Mouse (Mus musculus) cerebral cortex, adult 2 months (tissue): ENCODE data around the gene Ppara.

Source experiments
- WGBS: fragments of 180-500 bp; shearing (Covaris S2); methylation state at CpG from one replicate; pipeline ENCODE4 v1.1.7; 2018; 5-methylcytosine and 5-hydroxymethylcytosine counted together

Gene Ppara

GRCm38 (mm10) chr15:85734571-85735033 lies at the start of gene Ppara:
Ppara (plus strand) TSS chr15:85734983.
- WGBS = 12% methylated on average over 28 of the region's 28 CpGs

GRCm38 (mm10) chr15:85686641-85687395 lies 48.0 kb upstream of the Ppara start:
- 13% methylated on average over 11 of the region's 11 CpGs for WGBS

- WGBS = 37% methylated on average over 15 of the region's 15 CpGs
Measured at GRCm38 (mm10) chr15:85687630-85688410, 47.0 kb upstream of the Ppara start.

GRCm38 (mm10) chr15:85688734-85689133 lies 46.0 kb upstream of the Ppara start:
- WGBS = 26% methylated on average over 6 of the region's 6 CpGs

- WGBS = 55% methylated on average over 6 of the region's 6 CpGs
Measured at GRCm38 (mm10) chr15:85689523-85689922, 45.3 kb upstream of the Ppara start.

GRCm38 (mm10) chr15:85690058-85690457 lies 44.7 kb upstream of the Ppara start:
- 28% methylated on average over 6 of the region's 6 CpGs for WGBS

GRCm38 (mm10) chr15:85690875-85691274 lies 43.9 kb upstream of the Ppara start:
- 55% methylated on average over 5 of the region's 5 CpGs for WGBS

- WGBS = 73% methylated on average over 3 of the region's 3 CpGs
Measured at GRCm38 (mm10) chr15:85693115-85693514, 41.7 kb upstream of the Ppara start.

GRCm38 (mm10) chr15:85693819-85694218 lies 41.0 kb upstream of the Ppara start:
- 63% methylated on average over 2 of the region's 2 CpGs for WGBS

- WGBS = 44% methylated on average over 1 of the region's 1 CpGs
Measured at GRCm38 (mm10) chr15:85694379-85694778, 40.4 kb upstream of the Ppara start.

GRCm38 (mm10) chr15:85695304-85695703 lies 39.5 kb upstream of the Ppara start:
- 85% methylated on average over 4 of the region's 4 CpGs for WGBS

- WGBS = 60% methylated on average over 14 of the region's 14 CpGs
Measured at GRCm38 (mm10) chr15:85698345-85699034, 36.3 kb upstream of the Ppara start.

- WGBS = 66% methylated on average over 5 of the region's 5 CpGs
Measured at GRCm38 (mm10) chr15:85699452-85699851, 35.3 kb upstream of the Ppara start.

- WGBS = 64% methylated on average over 13 of the region's 13 CpGs
Measured at GRCm38 (mm10) chr15:85699862-85700501, 34.8 kb upstream of the Ppara start.

GRCm38 (mm10) chr15:85700716-85701115 lies 34.1 kb upstream of the Ppara start:
- 59% methylated on average over 9 of the region's 9 CpGs for WGBS

GRCm38 (mm10) chr15:85701128-85701930 lies 33.5 kb upstream of the Ppara start:
- 51% methylated on average over 10 of the region's 10 CpGs for WGBS

GRCm38 (mm10) chr15:85702411-85702951 lies 32.3 kb upstream of the Ppara start:
- 18% methylated on average over 13 of the region's 13 CpGs for WGBS

- WGBS = 38% methylated on average over 11 of the region's 11 CpGs
Measured at GRCm38 (mm10) chr15:85703194-85703641, 31.6 kb upstream of the Ppara start.

- 82% methylated on average over 4 of the region's 4 CpGs for WGBS
Measured at GRCm38 (mm10) chr15:85703858-85704257, 30.9 kb upstream of the Ppara start.

- 64% methylated on average over 8 of the region's 8 CpGs for WGBS
Measured at GRCm38 (mm10) chr15:85704341-85705012, 30.3 kb upstream of the Ppara start.
